Mouse (Mus musculus) cerebellum, adult 2 months (tissue): ENCODE results near the gene Atad1. TPM values are rescaled to one million over a fixed set of nuclear protein-coding genes. Genes with fewer than 3 reads are reported as not detected.

Experiments used
- DNase-seq, 2 experiments: peaks; one replicate each; pipeline ENCODE4 v3.0.0; 2021
- H3K27ac ChIP-seq: fragments of 200-500 bp; 2 replicates; pipeline ENCODE4 v1.5.1; 2012; ENCODE audit warnings: low read length, control low read depth, inconsistent platforms; ENCODE audit not compliant: insufficient read depth
- H3K27me3 ChIP-seq: fragments of 200-500 bp; 2 replicates; pipeline ENCODE4 v1.6.1; 2012; ENCODE audit warnings: inconsistent platforms, mild to moderate bottlenecking, low read length, moderate library complexity; ENCODE audit not compliant: control insufficient read depth, insufficient read depth
- H3K4me1 ChIP-seq: fragments of 200-500 bp; 2 replicates; pipeline ENCODE4 v1.6.1; 2011; ENCODE audit warnings: low read length; ENCODE audit not compliant: control insufficient read depth, insufficient read depth
- H3K4me3 ChIP-seq: fragments of 200-500 bp; replicated peaks from 2 replicates; pipeline ENCODE3; 2011; ENCODE audit warnings: mild to moderate bottlenecking, low read depth, low read length, control low read depth; ENCODE audit not compliant: insufficient read depth
- CTCF ChIP-seq: fragments of 200-500 bp; IDR thresholded peaks from 2 replicates; pipeline ENCODE4 v1.5.1; 2011; ENCODE audit warnings: low read depth, mild to moderate bottlenecking, control low read depth, low read length, moderate library complexity, borderline replicate concordance; ENCODE audit not compliant: insufficient read depth
- POLR2A ChIP-seq: fragments of 200-500 bp; IDR thresholded peaks from 2 replicates; pipeline ENCODE4 v1.6.1; 2011; ENCODE audit warnings: low read length, control low read depth, borderline replicate concordance; ENCODE audit not compliant: insufficient read depth
- WGBS: fragments of 180-500 bp; shearing (Covaris S2); methylation state at CpG from one replicate; pipeline ENCODE4 v1.1.7; 2018; 5-methylcytosine and 5-hydroxymethylcytosine counted together
- polyA plus RNA-seq: library from polyadenylated mRNA; depleted of rRNA; stranded (reverse); fragments of >200 nt; gene quantifications from 2 replicates; pipeline ENCODE4 v1.2.3, GENCODE M21; 2012

The Atad1 gene
- polyA plus RNA-seq, 1 experiment: 77.2 TPM

DNA sequence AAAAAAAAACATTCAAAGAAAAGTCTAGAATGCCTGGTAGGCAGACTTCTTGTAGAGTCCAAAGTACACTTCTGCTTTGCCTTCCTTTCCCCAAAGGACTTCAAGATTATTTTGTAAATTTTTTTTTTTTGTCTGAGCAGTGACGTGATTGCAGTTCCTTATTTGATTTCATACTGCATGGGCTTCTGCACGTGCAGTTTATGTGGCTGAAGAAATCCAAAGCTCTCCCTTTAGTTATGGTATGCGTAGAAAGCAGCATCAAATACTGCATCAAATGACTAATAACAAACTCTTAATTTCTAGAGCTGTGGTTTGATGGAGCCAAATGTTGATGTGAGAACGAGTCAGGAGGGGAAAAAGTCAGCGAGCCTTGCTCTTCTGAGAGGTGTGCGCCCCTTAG is 20.9 kb upstream of the Atad1 start:
- Histone ChIP-seq H3K4me1 (peaks cover 3% of the 10 kb centered on the region; the same call in 1 of the 2 replicates), H3K27me3 (no peaks in the 10 kb centered on the region), H3K4me3 (peak overlapping the region; percentile 57), H3K27ac (no peak overlapping the region)
- no peak for DNase-seq
- WGBS: 4% methylated on average over 6 of the region's 6 CpGs
- TF ChIP-seq CTCF (no peak), POLR2A (no peak)

DNA sequence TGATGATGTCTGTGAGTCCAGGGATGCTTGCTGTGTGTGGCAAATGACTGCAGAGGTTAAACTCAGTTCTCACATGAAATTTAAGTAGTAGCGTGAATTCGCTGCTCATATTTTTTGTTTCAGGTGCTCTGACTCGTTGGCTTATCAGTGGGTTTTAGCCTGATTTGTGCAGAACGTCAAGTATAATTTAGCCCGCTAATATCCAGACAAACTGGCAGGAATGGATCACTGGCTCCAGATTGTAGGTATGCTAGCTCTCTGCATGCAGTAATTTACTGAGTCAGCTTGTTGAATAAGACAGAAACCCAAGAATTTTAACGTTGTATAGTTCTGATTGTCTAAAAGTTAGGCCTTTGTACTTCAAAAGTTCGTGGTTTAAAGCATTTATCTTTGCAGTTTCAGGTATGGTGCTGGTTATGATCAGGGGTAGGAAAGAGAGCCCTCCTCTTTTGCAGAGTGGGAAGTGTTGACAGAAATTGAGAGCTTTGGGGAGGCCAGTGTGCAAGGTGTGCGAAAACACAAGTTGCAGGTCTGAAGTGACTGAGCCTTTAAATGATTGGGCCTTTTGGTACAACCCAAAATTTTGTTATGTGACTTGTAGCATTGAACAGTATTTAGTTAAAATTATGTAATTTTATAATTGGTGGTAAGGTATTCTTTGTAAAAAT is 19.9 kb upstream of the Atad1 start:
- no peaks in the 10 kb centered on the region for H3K27me3 ChIP-seq
- H3K4me1 ChIP-seq: peaks cover 7% of the 10 kb centered on the region; the same call in 1 of the 2 replicates
- H3K27ac ChIP-seq: no peak overlapping the region
- under 1% methylated on average over 8 of the region's 8 CpGs for WGBS
- H3K4me3 ChIP-seq: peak overlapping the region; percentile 77
- no peak for DNase-seq
- TF ChIP-seq POLR2A: no peak
- no peak for TF ChIP-seq CTCF

DNA sequence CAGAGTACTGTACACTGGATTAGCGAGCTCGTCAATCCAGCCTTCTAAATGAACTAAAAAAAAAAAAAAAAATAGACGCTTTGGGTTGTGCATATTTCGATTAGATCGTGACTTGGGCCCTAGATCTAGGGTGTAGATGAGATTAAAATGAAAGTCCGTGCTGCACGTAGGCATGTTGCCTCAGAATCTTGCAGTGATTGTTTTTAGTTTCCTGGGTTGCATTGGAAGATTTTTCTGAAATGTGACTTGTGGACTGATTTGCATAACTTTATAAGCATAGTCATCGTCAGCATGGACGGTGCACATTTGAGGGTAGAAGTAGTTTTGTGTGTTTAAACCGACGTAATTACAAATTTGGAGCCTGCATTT is 19.2 kb upstream of the Atad1 start:
- peaks cover 9% of the 10 kb centered on the region for H3K4me1 ChIP-seq
- H3K27me3 ChIP-seq: no peaks in the 10 kb centered on the region
- TF ChIP-seq POLR2A (no peak), CTCF (no peak)
- peak overlapping the region; percentile 77 for H3K4me3 ChIP-seq
- DNase-seq: no peak
- H3K27ac ChIP-seq: no peak overlapping the region
- WGBS: 1% methylated on average over 11 of the region's 11 CpGs

DNA sequence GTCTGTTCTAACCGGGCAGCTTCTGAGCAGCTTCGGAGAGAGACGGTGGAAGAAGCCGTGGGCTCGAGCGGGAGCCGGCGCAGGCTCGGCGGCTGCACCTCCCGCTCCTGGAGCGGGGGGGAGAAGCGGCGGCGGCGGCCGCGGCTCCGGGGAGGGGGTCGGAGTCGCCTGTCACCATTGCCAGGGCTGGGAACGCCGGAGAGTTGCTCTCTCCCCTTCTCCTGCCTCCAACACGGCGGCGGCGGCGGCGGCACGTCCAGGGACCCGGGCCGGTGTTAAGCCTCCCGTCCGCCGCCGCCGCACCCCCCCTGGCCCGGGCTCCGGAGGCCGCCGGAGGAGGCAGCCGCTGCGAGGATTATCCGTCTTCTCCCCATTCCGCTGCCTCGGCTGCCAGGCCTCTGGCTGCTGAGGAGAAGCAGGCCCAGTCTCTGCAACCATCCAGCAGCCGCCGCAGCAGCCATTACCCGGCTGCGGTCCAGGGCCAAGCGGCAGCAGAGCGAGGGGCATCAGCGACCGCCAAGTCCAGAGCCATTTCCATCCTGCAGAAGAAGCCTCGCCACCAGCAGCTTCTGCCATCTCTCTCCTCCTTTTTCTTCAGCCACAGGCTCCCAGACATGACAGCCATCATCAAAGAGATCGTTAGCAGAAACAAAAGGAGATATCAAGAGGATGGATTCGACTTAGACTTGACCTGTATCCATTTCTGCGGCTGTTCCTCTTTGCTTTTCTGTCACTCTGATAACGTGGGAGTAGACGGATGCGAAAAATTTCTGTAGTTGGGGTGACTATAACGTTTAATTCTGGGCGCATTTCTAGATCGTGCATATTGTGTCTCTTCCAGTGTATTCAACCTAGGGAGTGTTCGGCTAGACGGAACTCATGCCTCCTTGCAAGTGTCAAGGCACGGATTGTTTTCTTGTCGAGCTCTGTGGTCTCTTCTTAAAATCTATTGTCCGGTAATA is 18.5 kb upstream of the Atad1 start:
- DNase-seq: peak; percentile 67 to 74
- Histone ChIP-seq H3K27ac (peak overlapping the region; percentile 86), H3K4me1 (peaks cover 7% of the 10 kb centered on the region), H3K4me3 (peak overlapping the region; percentile 77), H3K27me3 (no peaks in the 10 kb centered on the region)
- WGBS: under 1% methylated on average over 59 of the region's 69 CpGs
- TF ChIP-seq CTCF (no peak), POLR2A (no peak)

DNA sequence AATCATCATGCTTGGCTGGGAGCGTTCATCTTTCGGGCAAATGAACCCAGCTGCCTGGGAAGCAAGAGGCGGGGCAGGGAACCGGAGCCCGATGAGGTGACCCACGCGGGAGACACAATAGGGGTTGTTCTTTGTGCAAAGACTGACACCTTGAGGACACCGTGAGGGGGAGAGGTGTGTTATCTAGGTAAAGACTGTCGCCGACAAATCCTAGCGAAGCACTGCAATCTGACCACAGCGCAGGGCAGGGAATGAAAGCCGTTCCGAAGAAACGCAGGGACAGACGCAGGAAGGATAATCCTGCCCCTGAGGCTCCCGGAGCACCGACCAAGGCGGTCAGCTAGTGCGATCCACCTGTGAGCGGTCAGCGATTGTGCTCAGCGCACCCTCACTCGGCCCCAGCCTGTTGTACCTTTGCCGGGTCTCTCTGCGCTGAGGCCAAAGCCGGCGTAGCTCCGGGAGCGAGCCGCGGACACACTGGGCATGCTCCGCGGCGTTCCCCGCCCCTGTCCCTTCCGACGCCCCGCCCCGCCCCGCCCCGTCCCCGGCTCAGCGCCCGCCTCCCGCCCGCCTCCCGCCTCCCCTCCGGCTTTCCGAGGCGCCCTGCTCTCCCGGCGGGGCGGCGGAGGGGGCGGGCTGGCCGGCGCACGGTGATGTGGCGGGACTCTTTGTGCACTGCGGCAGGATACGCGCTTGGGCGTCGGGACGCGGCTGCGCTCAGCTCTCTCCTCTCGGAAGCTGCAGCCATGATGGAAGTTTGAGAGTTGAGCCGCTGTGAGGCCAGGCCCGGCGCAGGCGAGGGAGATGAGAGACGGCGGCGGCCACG is 17.5 kb upstream of the Atad1 start, which contains the start of gene Pten:
Gene Pten (plus strand): TSS at position 598 of the 826 bp plus-strand sequence.
- peak within 1 kb of the TSS; percentile 91 for H3K4me3 ChIP-seq
- H3K27me3 ChIP-seq: no peaks in the 10 kb centered on the region
- DNase-seq: peak; percentile 97 to 98
- TF ChIP-seq POLR2A (peak; percentile 78), CTCF (no peak)
- WGBS: under 1% methylated on average over 63 of the region's 77 CpGs
- peak within 1 kb of the TSS; percentile 86 for H3K27ac ChIP-seq
- H3K4me1 ChIP-seq: peaks cover 6% of the 10 kb centered on the region

DNA sequence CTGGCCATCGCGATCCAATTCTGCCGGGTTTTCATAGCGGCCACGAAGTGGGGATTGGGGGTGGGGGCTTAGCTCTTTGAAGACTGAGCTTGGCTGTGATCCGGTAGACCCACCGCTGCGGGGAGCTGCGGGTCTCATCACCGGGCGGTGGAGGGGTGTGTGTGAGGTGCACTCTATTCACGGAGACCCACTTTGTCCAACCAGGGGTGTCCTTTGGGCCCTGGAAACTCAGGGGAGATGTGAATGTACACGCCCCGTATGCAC is 17.0 kb upstream of the Atad1 start:
- Histone ChIP-seq H3K4me1 (peaks cover 6% of the 10 kb centered on the region), H3K4me3 (peak overlapping the region; percentile 91), H3K27me3 (no peaks in the 10 kb centered on the region), H3K27ac (peak overlapping the region; percentile 75)
- under 1% methylated on average over 14 of the region's 14 CpGs for WGBS
- TF ChIP-seq CTCF (no peak), POLR2A (no peak)
- DNase-seq: no peak
